Mouse (Mus musculus) liver, embryonic 14.5 days (tissue): ENCODE measurements around the gene Mon2.

Source experiments
- CTCF ChIP-seq: IDR thresholded peaks from 2 replicates; pipeline ENCODE4 v1.5.1; 2016; ENCODE audit warnings: antibody characterized with exemption, low read depth, control low read depth
- EP300 ChIP-seq: IDR thresholded peaks from 2 replicates; pipeline ENCODE4 v1.6.1; 2016; ENCODE audit warnings: antibody characterized with exemption, low read depth

DNA sequence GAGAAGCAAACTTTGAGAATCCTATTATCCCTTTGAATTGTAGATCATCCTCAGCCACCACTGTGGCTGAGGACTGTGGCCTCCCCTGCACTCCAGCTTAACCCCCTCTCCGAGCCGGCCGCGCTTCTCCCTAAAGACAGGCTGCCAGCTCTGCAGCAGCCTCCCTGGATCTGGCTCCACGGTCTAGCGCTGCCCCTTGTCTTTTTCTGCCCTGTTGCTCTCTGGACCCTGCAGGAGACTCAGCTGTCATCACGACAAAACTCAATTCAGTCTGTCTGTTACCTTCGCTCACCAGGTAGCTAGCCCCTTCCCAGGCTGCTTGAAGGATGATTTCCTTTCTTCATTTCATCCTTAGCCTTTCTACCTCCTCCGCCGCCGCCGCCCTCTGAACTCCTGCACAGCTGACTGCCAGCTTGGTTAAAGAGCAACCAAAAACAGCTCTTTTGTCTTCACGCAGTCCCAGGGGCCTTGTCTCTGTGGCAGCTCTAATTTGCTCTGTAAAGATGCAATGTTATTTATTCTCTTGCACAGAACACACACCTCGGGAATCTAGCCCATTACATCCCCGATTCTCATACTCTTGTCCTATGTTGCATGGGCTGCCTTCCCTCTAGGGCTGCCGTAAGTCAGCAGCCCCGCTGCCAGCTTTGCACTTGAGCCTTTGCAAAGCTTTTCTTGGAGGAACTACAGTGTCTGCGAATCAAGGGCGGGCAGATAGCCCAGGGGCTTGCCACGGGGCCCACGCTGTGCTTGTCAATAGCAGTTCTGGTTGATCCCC, 112.7 kb downstream of the Mon2 start:
- TF ChIP-seq CTCF (no peak), EP300 (no peak)
